Mouse (Mus musculus) embryonic stem cell, embryonic (primary cell): ENCODE data around the gene Osbp2.

Experiments
- CTCF ChIA-PET, 4 experiments: fragments of 300-600 bp in 2 of 4; fragments of 350-600 bp in 2 of 4; sonication (Branson Sonifier 250); formaldehyde crosslinking; loops; one replicate each; lab custom pipeline; 2022; ENCODE audit warnings: inconsistent platforms in 2 of 4; lab: Charles Lee
- POLR2A ChIA-PET, 4 experiments: fragments of 300-600 bp in 2 of 4; fragments of 350-600 bp in 2 of 4; sonication (Branson Sonifier 250); formaldehyde crosslinking; loops; one replicate each; lab custom pipeline; 2022; ENCODE audit warnings: antibody characterized with exemption in 4 of 4, inconsistent platforms in 1 of 4; lab: Charles Lee

Gene Osbp2

GRCm38 (mm10) chr11:3766964-3767363 is 96.7 kb downstream of the Osbp2 start:
- ChIA-PET CTCF (interaction anchor here (0.6 to 1.6 kb wide), 6 partner anchors 8 to 358 kb away, joined by 3 to 7 read pairs (median 3); no protein-coding TSS in a partner anchor), POLR2A (interaction anchor here in 1 of 4 experiments (1.2 to 1.6 kb wide), 3 partner anchors 14 to 118 kb away, joined by 3 to 5 read pairs (median 4); partner anchors contain the start of gene Morc2a)

DNA sequence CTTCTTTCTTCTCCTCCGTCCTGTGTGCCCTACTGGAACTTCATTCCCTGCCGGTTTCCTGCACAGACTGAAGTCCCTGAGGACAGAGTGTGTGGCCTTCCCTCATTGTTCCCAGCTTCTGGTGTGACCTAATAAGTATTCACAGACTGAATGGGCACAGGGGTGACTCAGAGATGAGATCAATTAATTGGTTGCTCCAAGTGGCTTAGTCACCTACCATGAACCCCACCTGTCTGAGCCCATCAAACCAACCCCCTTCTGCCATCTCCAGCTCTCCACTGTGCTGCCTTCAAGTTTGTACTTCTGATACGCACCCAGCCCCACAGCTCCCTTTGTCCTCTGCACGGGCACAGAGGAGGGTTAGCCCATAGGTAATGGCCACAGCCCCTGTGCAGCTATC is 99.4 kb downstream of the Osbp2 start:
- ChIA-PET CTCF (interaction anchor here in 2 of 4 experiments (0.7 to 1.2 kb wide), 2 partner anchors 22 to 95 kb away, joined by 3 to 5 read pairs; no protein-coding TSS in a partner anchor), POLR2A (interaction anchor here in 1 of 4 experiments (1.2 kb wide), 1 partner anchor 12 kb away, joined by 3 read pairs; no protein-coding TSS in a partner anchor)

- ChIA-PET POLR2A (interaction anchor here in 3 of 4 experiments (0.6 to 2.6 kb wide), 7 partner anchors 15 to 152 kb away, joined by 3 to 7 read pairs (median 3); partner anchors contain the start of genes Morc2a (in 2 of the 3) and Slc35e4 (in 1 of the 3)), CTCF (interaction anchor here (0.6 to 1.5 kb wide), 4 partner anchors 9 to 222 kb away, joined by 3 to 5 read pairs (median 4); partner anchors contain the start of gene Gal3st1 (in 1 of the 4))
Measured at GRCm38 (mm10) chr11:3761775-3762501, 101.8 kb downstream of the Osbp2 start.

- ChIA-PET CTCF (interaction anchor here in 2 of 4 experiments (1.4 to 1.5 kb wide), 2 partner anchors 10 to 41 kb away, joined by 3 to 5 read pairs; no protein-coding TSS in a partner anchor), POLR2A (interaction anchor here in 3 of 4 experiments (1.1 to 2.6 kb wide), 4 partner anchors 16 to 152 kb away, joined by 3 to 7 read pairs (median 4); partner anchors contain the start of genes Morc2a (in 1 of the 3) and Slc35e4 (in 1 of the 3))
Measured at GRCm38 (mm10) chr11:3761339-3761738, 102.4 kb downstream of the Osbp2 start.

GRCm38 (mm10) chr11:3759433-3759832 is 104.3 kb downstream of the Osbp2 start:
- CTCF ChIA-PET: interaction anchor here in 2 of 4 experiments (1.1 to 1.6 kb wide), 3 partner anchors 27 to 121 kb away, joined by 3 to 5 read pairs (median 4); no protein-coding TSS in a partner anchor
- POLR2A ChIA-PET: interaction anchor here in 1 of 4 experiments (1.4 kb wide), 1 partner anchor 42 kb away, joined by 3 read pairs; no protein-coding TSS in a partner anchor

DNA sequence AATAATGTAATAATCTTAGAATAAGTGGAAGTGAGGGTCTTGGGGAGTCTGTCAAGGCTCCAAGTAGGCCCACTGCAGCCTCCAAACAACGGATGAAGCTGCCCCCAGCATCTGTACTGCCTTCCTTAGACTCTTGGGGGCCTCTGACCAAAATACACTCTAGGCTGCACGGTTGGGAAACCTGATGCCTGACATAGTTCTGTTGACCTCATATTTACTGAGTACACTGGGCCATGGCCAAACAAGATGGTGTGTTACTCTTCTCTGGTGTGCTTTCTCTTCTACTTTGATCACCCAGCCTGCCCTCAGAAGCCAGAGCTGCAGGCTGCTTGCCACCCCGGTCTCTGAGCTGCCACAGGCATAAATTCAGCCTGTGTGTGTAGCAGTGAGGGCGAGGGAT is 108.4 kb downstream of the Osbp2 start:
- ChIA-PET CTCF (no interaction called here), POLR2A (interaction anchor here in 1 of 4 experiments (0.6 kb wide), 1 partner anchor 109 kb away, joined by 4 read pairs; no protein-coding TSS in a partner anchor)

- ChIA-PET CTCF (interaction anchor here in 1 of 4 experiments (0.9 kb wide), 1 partner anchor 41 kb away, joined by 4 read pairs; no protein-coding TSS in a partner anchor), POLR2A (interaction anchor here in 1 of 4 experiments (0.6 kb wide), 1 partner anchor 110 kb away, joined by 4 read pairs; no protein-coding TSS in a partner anchor)
Measured at GRCm38 (mm10) chr11:3754685-3755084, 109.0 kb downstream of the Osbp2 start.

DNA sequence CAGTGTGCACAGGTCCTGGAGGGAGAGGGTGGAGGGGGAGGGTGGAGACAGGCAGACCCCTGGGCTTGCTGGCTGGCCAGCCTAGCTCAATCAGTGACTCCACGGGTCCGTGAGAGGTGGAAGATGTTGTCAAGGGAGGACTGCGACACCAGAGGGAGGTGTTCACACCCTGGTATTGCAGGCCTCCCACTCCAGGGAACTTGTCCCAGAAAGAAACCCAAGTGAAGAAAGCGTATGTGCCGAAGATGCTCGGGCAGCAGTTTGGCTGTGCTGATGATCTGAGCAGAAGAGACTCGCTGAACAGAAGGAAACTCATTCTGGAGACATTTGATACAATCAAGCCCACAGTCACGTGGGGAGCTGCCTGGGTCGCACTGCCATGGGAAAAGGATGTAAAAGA is 109.8 kb downstream of the Osbp2 start:
- POLR2A ChIA-PET: interaction anchor here in 3 of 4 experiments (0.7 to 0.9 kb wide), 3 partner anchors 13 to 106 kb away, joined by 3 read pairs; no protein-coding TSS in a partner anchor
- CTCF ChIA-PET: interaction anchor here in 1 of 4 experiments (0.9 to 1.4 kb wide), 3 partner anchors 13 to 40 kb away, joined by 3 to 4 read pairs (median 4); no protein-coding TSS in a partner anchor

- ChIA-PET POLR2A (interaction anchor here in 2 of 4 experiments (0.6 to 1.1 kb wide), 6 partner anchors 11 to 221 kb away, joined by 3 read pairs; no protein-coding TSS in a partner anchor), CTCF (interaction anchor here in 2 of 4 experiments (0.5 to 1.4 kb wide), 3 partner anchors 28 to 34 kb away, joined by 4 to 6 read pairs (median 4); no protein-coding TSS in a partner anchor)
Measured at GRCm38 (mm10) chr11:3752766-3753165, 110.9 kb downstream of the Osbp2 start.

- POLR2A ChIA-PET: interaction anchor here in 3 of 4 experiments (0.6 to 1.3 kb wide), 6 partner anchors 17 to 375 kb away, joined by 3 to 5 read pairs (median 4); partner anchors contain the start of genes Morc2a (in 1 of the 3) and Slc35e4 (in 1 of the 3)
- CTCF ChIA-PET: interaction anchor here (0.6 to 1.2 kb wide), 9 partner anchors 20 to 385 kb away, joined by 3 to 6 read pairs (median 3); partner anchors contain the start of gene Rnf215 (in 1 of the 4)
Measured at GRCm38 (mm10) chr11:3749831-3750230, 113.9 kb downstream of the Osbp2 start.

DNA sequence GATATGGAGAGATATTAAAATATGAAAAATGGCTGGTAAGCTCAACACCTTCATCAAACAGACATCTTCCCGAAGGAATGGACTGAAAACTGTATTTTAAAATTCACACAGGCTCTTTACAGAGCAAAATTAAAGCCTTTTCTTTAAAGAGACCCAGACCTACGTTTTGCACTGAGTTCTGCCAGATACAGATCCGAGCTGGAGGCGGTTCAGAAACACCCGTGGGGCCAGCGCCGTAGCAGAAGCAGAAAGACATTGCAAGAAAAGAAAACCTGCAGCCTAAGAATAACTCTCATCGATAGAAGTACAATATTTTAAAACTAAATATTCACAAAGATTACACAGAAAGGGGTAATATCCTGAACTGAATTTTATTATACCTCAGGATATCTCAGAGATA is 121.3 kb downstream of the Osbp2 start:
- POLR2A ChIA-PET: interaction anchor here in 2 of 4 experiments (1.0 to 1.2 kb wide), 2 partner anchors 9 to 15 kb away, joined by 3 to 4 read pairs; no protein-coding TSS in a partner anchor

DNA sequence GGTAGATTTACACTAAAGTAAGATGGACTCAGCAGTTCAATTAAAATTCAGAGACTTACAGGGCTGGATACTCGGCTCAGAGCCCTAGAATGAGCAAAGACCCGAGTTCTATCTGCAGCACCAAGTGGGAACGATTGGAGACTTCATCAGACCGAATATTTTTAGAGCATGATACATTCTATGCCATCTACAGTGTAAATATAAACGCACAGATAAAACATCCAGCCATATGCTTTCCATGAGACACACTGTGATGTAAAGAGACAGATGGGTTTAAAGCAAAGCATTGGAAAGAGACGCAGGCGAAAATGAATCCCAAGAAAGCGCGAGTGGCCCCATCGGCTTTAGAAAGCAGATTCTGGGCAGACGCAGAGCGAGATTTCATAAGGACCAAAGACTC is 122.5 kb downstream of the Osbp2 start:
- ChIA-PET POLR2A (interaction anchor here in 2 of 4 experiments (0.6 to 1.2 kb wide), 2 partner anchors 8 to 12 kb away, joined by 3 to 4 read pairs; no protein-coding TSS in a partner anchor), CTCF (interaction anchor here in 1 of 4 experiments (0.6 kb wide), 1 partner anchor 61 kb away, joined by 7 read pairs; no protein-coding TSS in a partner anchor)

More for the DNA sequence above, 121.3 kb downstream of the Osbp2 start:
- CTCF ChIA-PET: no interaction called here

DNA sequence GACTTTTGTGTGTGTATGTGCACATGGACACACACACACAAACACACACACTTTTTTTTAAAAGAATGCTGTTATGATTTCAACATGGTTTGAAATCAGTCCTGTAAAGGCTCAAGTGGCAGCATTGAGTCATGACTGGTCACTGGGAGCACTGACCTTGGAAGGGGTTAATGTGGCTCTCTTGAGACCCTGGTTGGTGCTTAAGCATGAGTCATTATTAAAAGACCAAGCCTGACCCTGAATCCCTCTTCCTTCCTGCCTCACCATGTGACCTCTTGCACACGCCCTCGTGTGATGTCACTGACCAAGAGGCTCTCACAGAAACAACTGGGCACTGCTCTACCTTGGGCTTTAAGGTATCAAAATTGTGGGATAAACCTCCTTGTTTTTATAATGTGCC is 124.9 kb downstream of the Osbp2 start:
- ChIA-PET CTCF (interaction anchor here in 1 of 4 experiments (1.0 kb wide), 1 partner anchor 47 kb away, joined by 3 read pairs; no protein-coding TSS in a partner anchor), POLR2A (no interaction called here)

- ChIA-PET POLR2A (interaction anchor here in 2 of 4 experiments (0.6 to 1.4 kb wide), 5 partner anchors 17 to 534 kb away, joined by 3 read pairs; no protein-coding TSS in a partner anchor), CTCF (interaction anchor here in 3 of 4 experiments (0.6 to 1.1 kb wide), 4 partner anchors 28 to 144 kb away, joined by 3 to 4 read pairs (median 4); no protein-coding TSS in a partner anchor)
Measured at GRCm38 (mm10) chr11:3735715-3736114, 128.0 kb downstream of the Osbp2 start.

DNA sequence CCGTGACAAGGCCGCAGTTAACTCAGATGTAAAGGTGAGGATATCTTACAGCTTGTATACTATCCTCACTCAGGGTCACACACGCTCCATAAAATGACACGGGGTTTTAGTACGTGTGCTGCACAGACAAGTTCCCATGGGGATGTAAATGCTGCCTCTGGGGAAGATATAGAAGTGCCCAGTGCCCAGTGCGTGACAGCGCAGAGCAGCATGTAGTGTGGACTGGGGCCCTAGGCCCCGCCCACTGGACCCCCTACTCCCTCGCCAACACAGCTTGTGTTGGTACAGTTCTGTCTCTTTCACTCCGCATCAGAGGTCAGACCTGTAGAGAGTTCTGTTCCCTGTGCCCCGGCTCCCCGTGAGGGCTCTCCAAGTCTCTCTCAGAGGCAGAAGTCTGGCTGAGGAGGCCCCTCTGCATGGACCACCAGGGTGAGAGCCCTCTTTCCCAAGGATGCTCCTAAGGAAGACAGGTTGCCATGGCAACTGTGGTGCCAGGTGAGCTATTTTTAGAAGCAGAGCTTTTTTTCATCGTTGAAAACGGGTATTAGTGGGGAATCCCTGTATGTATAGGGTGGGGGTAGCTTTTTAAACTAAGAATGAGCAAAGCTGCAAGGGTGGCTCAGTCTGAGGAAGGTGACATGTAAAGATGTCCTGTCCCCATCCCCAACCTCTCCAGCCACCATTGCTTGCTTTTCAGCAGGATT is 129.6 kb downstream of the Osbp2 start:
- POLR2A ChIA-PET: interaction anchor here in 1 of 4 experiments (0.6 to 1.9 kb wide), 4 partner anchors 8 to 441 kb away, joined by 3 to 5 read pairs (median 4); no protein-coding TSS in a partner anchor
- CTCF ChIA-PET: no interaction called here

- CTCF ChIA-PET: interaction anchor here in 2 of 4 experiments (0.8 to 0.9 kb wide), 3 partner anchors 35 to 55 kb away, joined by 3 to 6 read pairs (median 3); no protein-coding TSS in a partner anchor
- POLR2A ChIA-PET: interaction anchor here in 3 of 4 experiments (0.5 to 0.9 kb wide), 3 partner anchors 15 to 110 kb away, joined by 3 to 4 read pairs (median 3); no protein-coding TSS in a partner anchor
Measured at GRCm38 (mm10) chr11:3731469-3731868, 132.2 kb downstream of the Osbp2 start.
